Mouse (Mus musculus) liver, embryonic 14.5 days (tissue): ENCODE measurements around the gene Bud13. TPM values are rescaled to one million over a fixed set of nuclear protein-coding genes. Genes with fewer than 3 reads are reported as not detected.

Source experiments
- ATAC-seq: fragments of 200-750 bp; cut with Nextera tagmentation; 2 replicates; pipeline ENCODE4 v1.8.0; 2017; ENCODE audit warnings: moderate number of reproducible peaks, mild to moderate bottlenecking, moderate library complexity; ENCODE audit not compliant: insufficient read depth
- DNase-seq, 3 experiments: peaks; one replicate each; pipeline ENCODE4 v3.0.0-alpha.2; 2012 to 2013; ENCODE audit warnings: low read depth in 3 of 3, low spot score in 3 of 3
- H3K27ac ChIP-seq: fragments of 300-500 bp; sonication (generic); 2 replicates; pipeline ENCODE4 v1.5.1; 2014; ENCODE audit warnings: moderate library complexity, mild to moderate bottlenecking, control low read depth, inconsistent platforms
- H3K27me3 ChIP-seq: fragments of 300-500 bp; sonication (generic); 2 replicates; pipeline ENCODE4 v1.6.1; 2014; ENCODE audit warnings: mild to moderate bottlenecking, low read length, moderate library complexity; ENCODE audit not compliant: control insufficient read depth, insufficient read depth
- H3K36me3 ChIP-seq: fragments of 300-500 bp; sonication (generic); replicated peaks from 2 replicates; pipeline ENCODE4 v1.6.1; 2014; ENCODE audit warnings: low read depth; ENCODE audit not compliant: control insufficient read depth, insufficient read depth
- H3K4me1 ChIP-seq, 2 experiments: fragments of 200-500 bp in 1 of 2; fragments of 300-500 bp in 1 of 2; sonication (generic) in 1 of 2; replicated peaks; 2 replicates each; pipeline ENCODE4 v1.6.1; 2012 to 2014; ENCODE audit warnings: antibody characterized with exemption in 1 of 2, inconsistent platforms in 1 of 2, low read length in 1 of 2; ENCODE audit not compliant: control insufficient read depth in 2 of 2, insufficient read depth in 2 of 2
- H3K4me2 ChIP-seq: fragments of 300-500 bp; sonication (generic); 2 replicates; pipeline ENCODE4 v1.6.1; 2014; ENCODE audit warnings: low read depth, mild to moderate bottlenecking, control low read depth, moderate library complexity
- H3K4me3 ChIP-seq, 2 experiments: fragments of 200-500 bp in 1 of 2; fragments of 300-500 bp in 1 of 2; sonication (generic) in 1 of 2; 2 replicates each; pipeline ENCODE4 v1.5.1; 2012 to 2014; ENCODE audit warnings: low read depth in 2 of 2, low read length in 2 of 2, mild to moderate bottlenecking in 2 of 2, control low read depth in 1 of 2, inconsistent platforms in 1 of 2, moderate library complexity in 1 of 2; ENCODE audit not compliant: insufficient read depth in 1 of 2
- H3K9ac ChIP-seq: fragments of 300-500 bp; sonication (generic); replicated peaks from 2 replicates; pipeline ENCODE4 v1.6.1; 2014; ENCODE audit warnings: mild to moderate bottlenecking, control low read depth, moderate library complexity
- H3K9me3 ChIP-seq: fragments of 300-500 bp; sonication (generic); 2 replicates; pipeline ENCODE4 v1.6.1; 2016; ENCODE audit warnings: low read length, mixed read lengths; ENCODE audit not compliant: control insufficient read depth
- CTCF ChIP-seq: IDR thresholded peaks from 2 replicates; pipeline ENCODE4 v1.5.1; 2016; ENCODE audit warnings: antibody characterized with exemption, low read depth, control low read depth
- EP300 ChIP-seq: IDR thresholded peaks from 2 replicates; pipeline ENCODE4 v1.6.1; 2016; ENCODE audit warnings: antibody characterized with exemption, low read depth
- WGBS: fragments of 180-500 bp; shearing (Covaris S2); extraction: QIAGEN DNeasy Blood & Tissue Kit; methylation state at CpG from one replicate; pipeline ENCODE4 v1.1.7; 2014; ENCODE audit not compliant: insufficient replicate concordance; 5-methylcytosine and 5-hydroxymethylcytosine counted together
- polyA plus RNA-seq, 2 experiments: library from polyadenylated mRNA; depleted of rRNA in 1 of 2; stranded (reverse) in 1 of 2; unstranded in 1 of 2; fragments of >200 nt; fragmentation: Nextera tagmentation in 1 of 2; extraction: Ambion mirVana in 1 of 2; gene quantifications; 2 replicates each; pipeline versions ENCODE4 v1.2.1 to v1.2.3; 2012 to 2014

The Bud13 gene
- polyA plus RNA-seq, 2 experiments: 4.5 to 5.5 TPM

GRCm38 (mm10) chr9:46256177-46256576 is 26.6 kb upstream of the Bud13 start:
- no peaks in the 10 kb centered on the region for H3K27me3 ChIP-seq
- H3K4me2 ChIP-seq: no peak overlapping the region
- WGBS: 61% methylated on average over 7 of the region's 7 CpGs
- peaks cover 0 to 2% of the 10 kb centered on the region in 2 experiments; a peak in 1 of 4 replicates for H3K4me1 ChIP-seq
- H3K36me3 ChIP-seq: no peaks in the 10 kb centered on the region
- no peak overlapping the region for H3K27ac ChIP-seq
- no peak for TF ChIP-seq CTCF
- TF ChIP-seq EP300: no peak
- no peak for DNase-seq
- H3K9me3 ChIP-seq: no peaks in the 10 kb centered on the region
- no peak overlapping the region for H3K9ac ChIP-seq
- no peak for ATAC-seq
- no peak overlapping the region for H3K4me3 ChIP-seq

GRCm38 (mm10) chr9:46256658-46257385 is 26.0 kb upstream of the Bud13 start:
- TF ChIP-seq EP300: no peak
- no peak for TF ChIP-seq CTCF
- Histone ChIP-seq H3K4me1 (peaks cover 0 to 2% of the 10 kb centered on the region in 2 experiments; a peak in 1 of 4 replicates), H3K27me3 (no peaks in the 10 kb centered on the region), H3K4me3 (no peak overlapping the region), H3K4me2 (no peak overlapping the region), H3K9ac (no peak overlapping the region), H3K36me3 (no peaks in the 10 kb centered on the region), H3K27ac (no peak overlapping the region), H3K9me3 (no peaks in the 10 kb centered on the region)
- WGBS: 66% methylated on average over 10 of the region's 10 CpGs
- DNase-seq: no peak
- no peak for ATAC-seq

GRCm38 (mm10) chr9:46257546-46257945 is 25.3 kb upstream of the Bud13 start:
- no peaks in the 10 kb centered on the region for H3K27me3 ChIP-seq
- no peak overlapping the region for H3K27ac ChIP-seq
- no peak overlapping the region for H3K9ac ChIP-seq
- 59% methylated on average over 3 of the region's 3 CpGs for WGBS
- no peak overlapping the region for H3K4me3 ChIP-seq
- no peaks in the 10 kb centered on the region for H3K36me3 ChIP-seq
- H3K9me3 ChIP-seq: no peaks in the 10 kb centered on the region
- peaks cover 0 to 2% of the 10 kb centered on the region in 2 experiments; a peak in 1 of 4 replicates for H3K4me1 ChIP-seq
- H3K4me2 ChIP-seq: no peak overlapping the region
- ATAC-seq (no peak), DNase-seq (no peak)
- TF ChIP-seq CTCF (no peak), EP300 (no peak)

DNA sequence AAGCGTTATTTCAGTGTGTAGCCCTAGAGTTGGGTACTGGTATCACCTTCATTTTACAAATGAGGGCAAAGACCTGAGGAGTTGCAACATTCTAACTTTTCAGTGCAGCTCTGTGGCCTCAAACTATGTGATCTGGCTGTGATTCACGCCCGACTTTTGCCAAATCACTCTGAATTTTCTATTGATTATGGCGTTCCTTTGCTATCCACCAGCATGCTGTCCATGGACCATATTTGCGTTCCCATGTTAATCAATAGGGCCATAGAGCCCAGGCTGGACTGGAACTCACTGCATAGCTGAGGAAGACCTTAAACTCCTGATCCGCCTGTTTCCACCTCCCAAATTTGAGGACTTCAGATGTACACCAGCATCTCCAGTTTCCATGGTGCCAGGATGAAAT is 23.7 kb upstream of the Bud13 start:
- ATAC-seq: no peak
- WGBS: 61% methylated on average over 6 of the region's 6 CpGs
- Histone ChIP-seq H3K9ac (no peak overlapping the region), H3K4me2 (no peak overlapping the region), H3K36me3 (no peaks in the 10 kb centered on the region), H3K4me1 (peaks cover 0 to 2% of the 10 kb centered on the region in 2 experiments; a peak in 1 of 4 replicates), H3K27me3 (no peaks in the 10 kb centered on the region), H3K27ac (no peak overlapping the region), H3K4me3 (no peak overlapping the region), H3K9me3 (no peaks in the 10 kb centered on the region)
- TF ChIP-seq EP300: no peak
- no peak for TF ChIP-seq CTCF
- DNase-seq: no peak

GRCm38 (mm10) chr9:46261131-46261530 is 21.7 kb upstream of the Bud13 start:
- no peak for TF ChIP-seq CTCF
- TF ChIP-seq EP300: no peak
- Histone ChIP-seq H3K27ac (no peak overlapping the region), H3K27me3 (no peaks in the 10 kb centered on the region), H3K9me3 (no peaks in the 10 kb centered on the region), H3K4me3 (no peak overlapping the region), H3K4me2 (no peak overlapping the region), H3K9ac (no peak overlapping the region), H3K4me1 (peaks cover 0 to 2% of the 10 kb centered on the region in 2 experiments; a peak in 1 of 4 replicates), H3K36me3 (no peaks in the 10 kb centered on the region)
- ATAC-seq (no peak), DNase-seq (no peak)
- 66% methylated on average over 7 of the region's 7 CpGs for WGBS
